Mouse (Mus musculus) E14TG2a.4 (cell line): Measurements from ENCODE around the gene Tmem174.

ENCODE experiments used
- H3K27me3 ChIP-seq: 2 replicates; pipeline ENCODE4 v1.6.1; 2014; ENCODE audit warnings: low read length, control low read depth; ENCODE audit not compliant: insufficient read depth
- H3K36me3 ChIP-seq: 2 replicates; pipeline ENCODE4 v1.6.1; 2014; ENCODE audit warnings: low read length, control low read depth; ENCODE audit not compliant: insufficient read depth
- H3K4me1 ChIP-seq: replicated peaks from 2 replicates; pipeline ENCODE4 v1.6.1; 2014; ENCODE audit warnings: low read depth, low read length, control low read depth
- H3K4me3 ChIP-seq: replicated peaks from 2 replicates; pipeline ENCODE4 v1.5.1; 2014; ENCODE audit warnings: mild to moderate bottlenecking, low read length
- H3K9me3 ChIP-seq: 2 replicates; pipeline ENCODE4 v1.6.1; 2014; ENCODE audit warnings: low read length, control low read depth
- CTCF ChIP-seq: conservative IDR thresholded peaks from 2 replicates; pipeline ENCODE4 v1.5.1; 2014; ENCODE audit warnings: low read length
- NANOG ChIP-seq: IDR thresholded peaks from 2 replicates; pipeline ENCODE4 v1.6.1; 2014; ENCODE audit warnings: borderline replicate concordance, low read length, mixed read lengths
- POU5F1 ChIP-seq: IDR thresholded peaks from 2 replicates; pipeline ENCODE4 v1.6.1; 2014; ENCODE audit warnings: low read length, borderline replicate concordance

Gene Tmem174

DNA sequence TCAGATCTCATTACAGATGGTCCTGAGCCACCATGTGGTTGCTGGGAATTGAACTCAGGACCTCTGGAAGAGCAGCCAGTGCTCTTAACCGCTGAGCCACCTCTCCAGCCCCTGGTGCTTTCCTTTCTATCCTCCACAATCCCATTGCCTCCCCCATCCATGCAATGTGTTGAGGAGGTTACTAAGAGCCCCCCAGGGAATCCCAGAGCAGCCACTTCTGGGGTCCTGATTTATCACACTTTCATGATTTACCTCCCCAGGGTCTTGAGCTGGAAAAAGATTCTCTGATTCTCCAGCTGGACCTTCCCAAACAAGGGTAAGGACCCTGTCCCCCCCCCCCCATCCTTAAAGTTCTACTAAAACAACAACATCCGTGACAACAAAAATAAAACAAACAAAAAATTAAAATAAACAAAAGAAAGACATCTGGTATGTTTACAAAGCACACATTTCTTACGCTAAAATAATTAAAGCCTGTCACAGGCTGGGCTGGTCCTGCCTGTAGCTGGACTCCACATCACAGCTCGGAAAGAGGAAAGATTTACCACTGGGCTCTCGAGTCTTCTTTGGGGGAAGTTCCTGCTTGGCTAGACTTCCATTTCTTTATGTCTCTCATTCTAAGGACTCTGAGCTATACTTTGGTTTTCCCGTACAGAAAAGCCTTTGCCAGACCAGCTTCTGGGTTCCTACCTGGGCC is 46.4 kb downstream of the Tmem174 start:
- H3K4me3 ChIP-seq, result no peak overlapping the region
- no peaks in the 10 kb centered on the region for H3K36me3 ChIP-seq
- TF ChIP-seq POU5F1 (no peak), CTCF (no peak), NANOG (no peak)
- peaks cover 30% of the 10 kb centered on the region for H3K4me1 ChIP-seq
- peaks cover 50% of the 10 kb centered on the region for H3K27me3 ChIP-seq
- H3K9me3 ChIP-seq, result no peaks in the 10 kb centered on the region

DNA sequence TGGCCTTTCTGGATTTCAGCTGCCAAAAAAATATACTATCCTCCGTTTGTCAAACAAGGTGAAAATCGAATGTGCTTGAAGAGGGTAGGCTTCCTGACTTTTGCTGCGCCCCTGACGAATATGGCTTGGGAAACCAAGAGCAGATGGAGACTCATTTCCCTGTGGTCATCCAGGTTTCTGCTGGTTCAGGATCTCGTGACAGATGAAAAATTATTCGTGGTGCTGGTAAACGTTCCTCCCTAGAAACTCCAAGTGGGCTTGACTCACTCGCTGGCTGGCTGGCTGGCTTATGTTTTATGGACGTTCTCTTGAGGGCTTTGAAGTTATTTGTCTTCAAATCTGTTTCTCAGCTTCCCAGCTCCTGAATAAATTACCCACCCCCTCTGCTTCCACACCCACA is 47.6 kb downstream of the Tmem174 start:
- TF ChIP-seq CTCF, result no peak
- no peak for TF ChIP-seq NANOG
- no peak for TF ChIP-seq POU5F1

DNA sequence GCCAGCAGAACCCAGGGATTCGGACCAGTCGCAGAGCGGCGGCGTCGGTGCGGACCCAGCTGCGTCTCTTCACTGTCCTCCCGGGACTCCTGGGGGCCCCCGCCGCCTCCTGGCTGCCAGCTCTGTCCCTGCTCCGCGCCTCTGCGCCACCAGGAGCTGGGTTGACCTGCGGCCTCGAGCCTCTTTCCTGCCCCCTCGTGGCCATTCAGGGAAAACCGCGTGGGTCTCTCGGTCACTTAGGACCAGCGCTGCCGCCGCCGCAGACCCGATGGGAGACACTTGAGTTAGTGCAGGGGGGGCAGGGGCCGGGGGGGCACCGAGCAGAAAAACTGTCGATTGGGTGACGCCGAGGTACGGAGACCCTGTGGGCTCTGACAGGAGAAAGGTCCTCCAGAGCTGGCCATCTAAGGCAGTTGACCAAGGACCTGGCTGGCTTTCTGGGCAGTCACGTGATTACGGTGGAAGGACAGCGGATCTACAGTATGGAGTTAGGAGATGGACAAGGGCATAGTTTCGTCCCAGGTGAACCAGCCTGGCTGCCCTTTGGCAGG is 48.2 kb downstream of the Tmem174 start:
- no peaks in the 10 kb centered on the region for H3K9me3 ChIP-seq
- H3K4me3 ChIP-seq, result peak overlapping the region; percentile 80
- H3K36me3 ChIP-seq, result no peaks in the 10 kb centered on the region
- peaks cover 58% of the 10 kb centered on the region for H3K27me3 ChIP-seq
- peaks cover 26% of the 10 kb centered on the region for H3K4me1 ChIP-seq
- TF ChIP-seq NANOG, result no peak
- TF ChIP-seq POU5F1, result no peak
- peak; percentile 50 for TF ChIP-seq CTCF

More for the DNA sequence above, 47.6 kb downstream of the Tmem174 start:
- no peak overlapping the region for H3K4me3 ChIP-seq
- H3K36me3 ChIP-seq, result no peaks in the 10 kb centered on the region
- peaks cover 56% of the 10 kb centered on the region for H3K27me3 ChIP-seq
- peaks cover 27% of the 10 kb centered on the region for H3K4me1 ChIP-seq
- no peaks in the 10 kb centered on the region for H3K9me3 ChIP-seq

DNA sequence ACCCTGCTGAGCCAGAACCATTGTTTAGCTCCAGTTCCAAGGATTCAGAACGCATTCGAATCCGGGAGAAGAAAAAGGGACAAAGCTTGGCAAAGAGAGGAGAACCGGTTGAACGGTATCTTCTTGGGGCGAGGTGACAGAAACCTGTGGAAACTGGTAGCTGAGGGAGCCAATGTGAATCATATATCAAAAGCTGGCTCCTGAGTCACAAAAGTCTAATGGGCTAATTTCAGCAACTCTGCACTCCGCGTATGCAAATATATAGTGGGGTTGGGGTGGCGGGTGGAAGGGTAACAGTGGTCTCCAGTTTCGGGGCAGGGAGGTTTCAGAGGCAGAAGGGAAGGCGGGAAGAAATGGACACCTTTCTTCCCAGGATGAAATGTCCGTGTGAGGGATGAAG is 48.7 kb downstream of the Tmem174 start:
- peaks cover 31% of the 10 kb centered on the region for H3K4me1 ChIP-seq
- H3K36me3 ChIP-seq, result no peaks in the 10 kb centered on the region
- peak overlapping the region; percentile 80 for H3K4me3 ChIP-seq
- peaks cover 58% of the 10 kb centered on the region for H3K27me3 ChIP-seq
- no peak for TF ChIP-seq NANOG
- no peak for TF ChIP-seq CTCF
- TF ChIP-seq POU5F1, result no peak
- H3K9me3 ChIP-seq, result no peaks in the 10 kb centered on the region

DNA sequence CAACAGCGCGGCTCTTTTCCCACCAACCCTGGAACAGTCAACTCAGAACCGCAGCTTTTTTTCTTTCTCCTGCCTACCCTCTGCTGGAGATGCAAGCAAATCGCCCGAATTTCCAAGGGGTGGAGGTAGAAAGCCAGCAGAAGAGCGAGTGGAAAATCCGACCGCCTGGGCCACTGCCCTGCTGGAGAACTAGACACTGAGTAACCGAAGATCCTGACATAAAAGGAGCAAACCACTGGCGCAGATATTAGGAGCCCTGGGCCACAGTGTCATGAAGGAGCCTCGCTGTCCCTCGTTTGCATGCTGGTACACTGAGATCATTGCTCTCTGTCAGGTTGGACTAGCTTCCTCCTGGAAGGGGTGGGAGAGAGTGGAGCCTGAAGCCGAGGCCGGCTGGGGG is 49.6 kb downstream of the Tmem174 start:
- Histone ChIP-seq H3K4me1 (peaks cover 39% of the 10 kb centered on the region), H3K9me3 (no peaks in the 10 kb centered on the region), H3K36me3 (no peaks in the 10 kb centered on the region), H3K27me3 (peaks cover 50% of the 10 kb centered on the region), H3K4me3 (peak overlapping the region; percentile 20; the same call in 1 of the 2 replicates)
- TF ChIP-seq POU5F1 (no peak), NANOG (no peak), CTCF (no peak)

DNA sequence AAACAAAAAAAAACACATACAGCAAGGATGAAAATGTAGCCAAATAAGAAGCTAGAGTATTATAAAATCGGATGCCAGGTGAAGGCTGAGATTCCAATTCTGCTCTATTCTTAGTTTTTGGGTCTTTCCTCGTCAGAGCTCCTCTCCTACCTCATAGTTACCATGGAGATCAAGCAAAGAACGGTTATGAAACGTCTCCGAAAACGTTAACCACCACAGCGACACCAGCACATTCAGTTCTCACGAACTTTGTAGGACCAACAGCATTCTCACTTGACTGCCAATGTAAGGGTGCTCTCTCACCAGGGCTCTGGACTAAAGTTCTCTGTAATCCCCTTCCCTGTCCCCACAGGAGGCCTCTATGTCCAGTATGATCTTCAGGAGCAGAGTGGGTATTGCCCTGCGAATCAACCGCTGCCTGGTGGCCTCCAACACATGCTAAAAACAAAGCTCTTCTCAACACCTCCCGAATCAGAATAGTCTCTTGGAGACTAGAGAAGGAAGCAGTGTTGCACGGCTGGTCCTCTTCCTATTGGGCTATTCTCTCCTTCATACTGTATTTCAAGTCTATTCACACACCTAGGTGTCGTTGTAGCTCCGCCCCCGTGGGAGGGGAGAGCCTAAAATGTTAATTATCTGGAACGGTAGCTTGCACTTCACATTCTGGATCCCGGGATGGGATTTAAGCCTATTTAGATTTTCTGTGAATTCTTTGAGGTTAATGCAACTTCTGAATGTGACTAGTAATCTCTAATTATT is 50.2 kb downstream of the Tmem174 start:
- Histone ChIP-seq H3K36me3 (no peaks in the 10 kb centered on the region), H3K27me3 (peaks cover 49% of the 10 kb centered on the region), H3K4me1 (peaks cover 42% of the 10 kb centered on the region), H3K4me3 (peak overlapping the region; percentile 20; the same call in 1 of the 2 replicates), H3K9me3 (no peaks in the 10 kb centered on the region)
- no peak for TF ChIP-seq CTCF
- no peak for TF ChIP-seq POU5F1
- no peak for TF ChIP-seq NANOG
